16 mouse cellular contexts compared by ENCODE assay signal in the genomic region with DNA sequence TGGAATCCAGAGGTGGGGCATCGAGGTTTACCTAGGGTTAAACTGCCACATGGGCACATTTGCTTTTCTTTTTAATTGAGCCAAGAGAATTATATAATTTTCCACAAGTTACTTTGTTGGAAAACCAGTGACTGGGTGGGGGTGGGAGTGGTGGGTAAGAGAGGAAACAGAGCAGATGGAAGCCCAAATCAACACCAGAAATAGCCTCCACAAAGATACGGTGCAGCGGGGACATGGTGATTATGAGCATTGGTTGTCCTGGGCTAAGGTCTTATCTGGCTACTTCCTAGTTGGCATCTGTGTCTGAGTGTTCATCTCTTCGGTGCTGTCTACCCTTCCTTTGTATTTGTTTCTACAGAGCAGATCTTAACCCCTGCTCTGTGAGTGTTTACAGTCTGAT.
DNase-seq lines count a peak whose midpoint lies in the region; ATAC-seq lines count a peak whose summit lies in the region.
"Had no signal": no experiment of that assay in that cellular context is flagged by ENCODE, and none has a peak within 500 bp of the region (broad histone marks: within the 10 kb centered on the region; RNA-seq: fewer than 3 reads in every experiment).

No protein-coding gene starts in this region.

- no peaks in the 10 kb centered on the region for H3K9me3 ChIP-seq in hindbrain, embryonic 14.5 days (ENCODE audit: control insufficient read depth, low read length)
- H3K9me3 ChIP-seq: embryonic facial prominence, embryonic 12.5 days; forebrain, embryonic 15.5 days; heart, embryonic 15.5 days; hindbrain, embryonic 13.5 days; intestine, embryonic 15.5 days had no signal

- no peak for ATAC-seq in hindbrain, embryonic 14.5 days (ENCODE audit: low FRiP score)
- ATAC-seq: forebrain, embryonic 15.5 days; intestine, embryonic 15.5 days had no signal

- no peaks in the 10 kb centered on the region for H3K27me3 ChIP-seq in hindbrain, embryonic 14.5 days (ENCODE audit: control insufficient read depth, insufficient read depth, low read length)
- H3K27me3 ChIP-seq: embryonic facial prominence, embryonic 12.5 days; forebrain, embryonic 15.5 days; heart, embryonic 15.5 days; hindbrain, embryonic 13.5 days; intestine, embryonic 15.5 days had no signal

- H3K36me3 ChIP-seq in hindbrain, embryonic 14.5 days (replicated peaks; ENCODE audit: control insufficient read depth, insufficient read depth): no peaks in the 10 kb centered on the region
- H3K36me3 ChIP-seq: embryonic facial prominence, embryonic 12.5 days; forebrain, embryonic 15.5 days; heart, embryonic 15.5 days; hindbrain, embryonic 13.5 days; intestine, embryonic 15.5 days had no signal

- intact Hi-C loops in heart, postnatal 36 days (cut with DNase I): loop anchor here (5.0 kb wide), 1 partner anchor 46 kb away; no protein-coding TSS in a partner anchor

- DNase-seq in heart, adult 11 months: peak; percentile 94
- no peak for DNase-seq in heart, postnatal 4 days
- DNase-seq in heart, adult 9 months (ENCODE audit: low spot score in 2 of 2): peak; percentile 7 to 21
- DNase-seq in heart, postnatal 36 days: no peak
- peak; percentile 53 for DNase-seq in brain, adult 2 months (ENCODE audit: low read depth, low spot score)
- peak; percentile 24 for DNase-seq in telencephalon, adult 2 months (ENCODE audit: low read depth, low spot score)
- no peak for DNase-seq in hindbrain, embryonic 14.5 days (ENCODE audit: low spot score)
- DNase-seq: cerebellum, adult 11-12 months; cerebellum, adult 9-10 months; cerebellum, postnatal 25 days; gastrocnemius, postnatal 14 days had no signal

- no peak overlapping the region for H3K4me3 ChIP-seq in hindbrain, embryonic 14.5 days (replicated peaks; ENCODE audit: low read length)
- H3K4me3 ChIP-seq: embryonic facial prominence, embryonic 12.5 days; forebrain, embryonic 15.5 days; heart, embryonic 15.5 days; hindbrain, embryonic 13.5 days; intestine, embryonic 15.5 days had no signal

- H3K27ac ChIP-seq in hindbrain, embryonic 14.5 days: no peak overlapping the region
- H3K27ac ChIP-seq: embryonic facial prominence, embryonic 12.5 days; forebrain, embryonic 15.5 days; heart, embryonic 15.5 days; hindbrain, embryonic 13.5 days; intestine, embryonic 15.5 days had no signal

- H3K4me2 ChIP-seq in hindbrain, embryonic 14.5 days (replicated peaks): no peak overlapping the region
- H3K4me2 ChIP-seq: embryonic facial prominence, embryonic 12.5 days; forebrain, embryonic 15.5 days; heart, embryonic 15.5 days; hindbrain, embryonic 13.5 days; intestine, embryonic 15.5 days had no signal

- H3K4me1 ChIP-seq in hindbrain, embryonic 14.5 days (replicated peaks; ENCODE audit: control insufficient read depth, insufficient read depth, low read length): no peaks in the 10 kb centered on the region
- H3K4me1 ChIP-seq: embryonic facial prominence, embryonic 12.5 days; heart, embryonic 15.5 days; hindbrain, embryonic 13.5 days; intestine, embryonic 15.5 days had no signal

- 93% methylated on average over 4 of the region's 4 CpGs for WGBS in hindbrain, embryonic 14.5 days

- H3K9ac ChIP-seq in hindbrain, embryonic 14.5 days: no peak overlapping the region
- H3K9ac ChIP-seq: embryonic facial prominence, embryonic 12.5 days; forebrain, embryonic 15.5 days; heart, embryonic 15.5 days; hindbrain, embryonic 13.5 days; intestine, embryonic 15.5 days had no signal

Comparison
In these comparisons a context has a peak if more than half of its experiments do, and no peak if none do; other contexts are left out.
1. DNase-seq: peak in heart, adult 11 months (single experiment), heart, adult 9 months (2 of 2), brain, adult 2 months (single experiment) and telencephalon, adult 2 months (single experiment); none in heart, postnatal 4 days (single experiment), heart, postnatal 36 days (0 of 2) and hindbrain, embryonic 14.5 days (single experiment).